Mouse (Mus musculus): ENCODE measurements around the gene Ehbp1. TPM values are rescaled to one million over a fixed set of nuclear protein-coding genes. Genes with fewer than 3 reads are reported as not detected.

Gene Ehbp1
- 8.3 and 9.8 TPM in 2 replicates for polyA plus RNA-seq (2014; fragmentation: Nextera tagmentation; extraction: Ambion mirVana)

DNA sequence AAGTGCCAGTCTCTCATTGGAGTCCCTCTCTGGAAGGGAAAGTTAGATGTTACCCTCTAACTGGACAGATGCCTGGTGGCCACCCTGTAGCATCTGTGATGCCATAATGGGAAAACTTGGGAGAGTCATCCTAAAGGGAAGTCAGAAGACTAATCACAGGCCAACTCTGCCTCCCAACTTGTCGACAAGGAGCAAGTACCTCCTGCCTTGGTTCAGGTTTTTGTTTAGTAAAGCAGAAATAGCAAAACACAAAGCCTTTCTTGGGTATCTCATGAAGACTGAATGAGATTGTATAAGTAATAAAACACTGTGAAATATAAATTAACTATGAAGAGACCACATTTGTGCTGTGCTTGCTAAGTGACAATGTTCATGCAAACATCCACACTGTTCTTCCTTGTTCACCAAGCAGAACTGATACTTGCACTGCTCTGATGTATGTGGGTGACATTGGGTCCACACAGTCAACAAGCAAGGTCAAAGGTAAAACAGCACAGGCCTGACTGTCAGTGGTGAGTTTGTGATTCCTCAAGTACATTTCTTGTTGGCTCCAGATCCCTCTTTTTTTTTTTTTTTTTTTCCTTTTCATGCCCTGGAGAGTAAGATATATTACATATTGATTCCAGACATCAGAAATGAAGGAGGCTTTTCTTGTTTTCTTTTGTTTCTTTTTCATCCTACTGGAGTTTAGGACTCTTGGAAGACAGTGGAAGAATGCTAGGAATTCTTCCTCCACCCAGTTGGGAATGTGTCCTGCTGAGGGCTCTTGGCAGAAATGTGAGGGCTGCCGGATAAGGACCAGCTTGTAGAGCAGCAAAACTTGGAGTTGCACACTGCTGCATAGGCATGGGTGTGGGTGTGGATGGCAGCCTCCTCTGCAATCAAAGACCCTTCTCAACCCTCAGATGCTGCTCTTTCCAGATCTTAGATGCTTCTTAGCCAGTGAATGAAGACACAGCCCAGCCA, at the start of gene Ehbp1:
Gene Ehbp1, minus strand, starts transcription at position 51 of the 966 bp plus-strand sequence.
- H3K4me3 ChIP-seq (ENCODE audit: low read length), result no peak within 1 kb of the TSS
- H3K9ac ChIP-seq (ENCODE audit: low read depth, low read length), result no peak within 1 kb of the TSS
- no peaks in the 10 kb centered on the region for H3K36me3 ChIP-seq (ENCODE audit: control insufficient read depth, insufficient read depth, low read length)
- H3K27me3 ChIP-seq (ENCODE audit: control insufficient read depth, insufficient read depth, low read length), result no peaks in the 10 kb centered on the region
- no peaks in the 10 kb centered on the region for H3K9me3 ChIP-seq (ENCODE audit: control insufficient read depth, low read length)
- ATAC-seq (ENCODE audit: low FRiP score, low TSS enrichment), result no peak
- 70% methylated on average over 2 of the region's 2 CpGs for whole genome bisulfite sequencing
- H3K27ac ChIP-seq (ENCODE audit: low read depth, low read length), result no peak within 1 kb of the TSS
- no peaks in the 10 kb centered on the region for H3K4me1 ChIP-seq (ENCODE audit: control insufficient read depth, insufficient read depth, low read length)
- no peak within 1 kb of the TSS for H3K4me2 ChIP-seq (replicated peaks; ENCODE audit: low read depth, low read length)

DNA sequence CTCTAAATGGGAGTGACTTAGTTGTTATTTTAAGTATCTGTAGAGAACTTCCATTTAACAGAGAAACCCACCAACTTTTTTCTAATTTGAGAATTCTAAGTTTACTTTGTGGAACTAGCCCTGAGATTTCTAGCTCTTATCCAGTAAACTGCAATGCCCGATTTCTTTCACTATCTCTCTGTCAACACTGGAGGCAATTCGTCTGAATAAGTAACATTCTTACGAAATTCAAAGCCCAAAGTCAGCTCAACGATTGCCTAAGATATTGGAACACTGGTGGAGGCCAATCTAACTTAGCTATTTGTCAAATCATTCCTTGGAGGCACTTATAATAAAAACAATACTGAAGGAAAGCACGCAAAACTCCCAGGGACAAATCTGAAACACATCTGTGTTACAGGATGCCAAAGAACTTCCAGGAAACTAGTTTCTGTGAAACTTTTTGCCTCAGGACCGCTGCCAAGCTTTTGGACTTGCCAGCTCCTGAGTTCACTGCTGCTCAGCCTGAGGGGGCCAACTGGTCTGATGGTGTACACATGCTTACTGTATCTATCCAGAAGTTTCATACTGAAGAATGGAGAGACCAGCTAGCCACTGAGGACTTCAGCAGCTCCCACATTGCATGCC, 45.5 kb upstream of the Ehbp1 start:
- Histone ChIP-seq H3K4me3 (ENCODE audit: low read length) (no peak overlapping the region), H3K9me3 (ENCODE audit: control insufficient read depth, low read length) (no peaks in the 10 kb centered on the region), H3K4me2 (replicated peaks; ENCODE audit: low read depth, low read length) (no peak overlapping the region), H3K9ac (ENCODE audit: low read depth, low read length) (no peak overlapping the region), H3K27me3 (ENCODE audit: control insufficient read depth, insufficient read depth, low read length) (no peaks in the 10 kb centered on the region), H3K36me3 (ENCODE audit: control insufficient read depth, insufficient read depth, low read length) (no peaks in the 10 kb centered on the region), H3K27ac (ENCODE audit: low read depth, low read length) (no peak overlapping the region), H3K4me1 (ENCODE audit: control insufficient read depth, insufficient read depth, low read length) (no peaks in the 10 kb centered on the region)
- no peak for ATAC-seq (ENCODE audit: low FRiP score, low TSS enrichment)
- 85% methylated on average over 6 of the region's 6 CpGs for WGBS

DNA sequence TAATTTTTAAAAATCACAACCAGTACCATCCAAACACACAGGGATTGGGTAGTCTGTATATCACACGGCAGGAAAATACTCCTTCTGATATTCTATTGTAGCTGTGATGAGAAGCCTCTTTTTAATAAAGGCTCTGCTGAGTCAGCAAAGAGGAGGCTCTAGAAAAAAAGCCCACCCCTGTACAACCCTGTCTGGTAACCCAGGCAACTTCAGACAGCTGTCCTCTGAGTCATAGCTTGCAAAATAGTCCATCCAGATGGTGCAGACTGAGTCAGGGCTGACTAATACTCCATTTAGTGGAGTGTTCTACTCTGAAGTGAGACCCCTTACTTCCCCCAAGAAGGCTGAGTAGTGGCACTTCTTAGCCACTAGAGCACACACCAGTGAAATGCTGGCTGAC, 41.4 kb upstream of the Ehbp1 start:
- Histone ChIP-seq H3K4me3 (ENCODE audit: low read length) (no peak overlapping the region), H3K4me1 (ENCODE audit: control insufficient read depth, insufficient read depth, low read length) (no peaks in the 10 kb centered on the region), H3K36me3 (ENCODE audit: control insufficient read depth, insufficient read depth, low read length) (no peaks in the 10 kb centered on the region), H3K27ac (ENCODE audit: low read depth, low read length) (no peak overlapping the region), H3K27me3 (ENCODE audit: control insufficient read depth, insufficient read depth, low read length) (no peaks in the 10 kb centered on the region), H3K9ac (ENCODE audit: low read depth, low read length) (no peak overlapping the region), H3K9me3 (ENCODE audit: control insufficient read depth, low read length) (no peaks in the 10 kb centered on the region), H3K4me2 (replicated peaks; ENCODE audit: low read depth, low read length) (no peak overlapping the region)
- no peak for ATAC-seq (ENCODE audit: low FRiP score, low TSS enrichment)
- WGBS, result 86% methylated on average over 1 of the region's 1 CpGs

DNA sequence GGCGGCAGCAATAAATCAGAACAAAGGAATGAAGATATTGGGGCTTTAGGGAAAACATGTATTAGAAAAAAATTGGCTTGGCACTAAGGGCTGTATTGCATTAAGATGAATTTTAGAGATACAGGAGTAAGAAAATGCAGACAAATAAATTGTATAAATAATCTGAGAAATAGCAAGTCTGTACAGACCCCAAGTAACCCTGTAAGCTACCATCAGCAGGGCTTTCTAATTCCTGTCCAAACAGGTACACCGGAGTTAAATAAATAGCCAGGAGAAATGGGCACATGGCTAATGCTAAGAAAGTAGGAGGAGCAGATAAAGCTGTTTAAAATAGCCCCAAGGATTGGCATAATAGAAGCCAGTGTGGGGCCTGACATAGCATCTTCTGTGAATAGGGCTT, 32.7 kb upstream of the Ehbp1 start:
- ATAC-seq (ENCODE audit: low FRiP score, low TSS enrichment), result no peak

DNA sequence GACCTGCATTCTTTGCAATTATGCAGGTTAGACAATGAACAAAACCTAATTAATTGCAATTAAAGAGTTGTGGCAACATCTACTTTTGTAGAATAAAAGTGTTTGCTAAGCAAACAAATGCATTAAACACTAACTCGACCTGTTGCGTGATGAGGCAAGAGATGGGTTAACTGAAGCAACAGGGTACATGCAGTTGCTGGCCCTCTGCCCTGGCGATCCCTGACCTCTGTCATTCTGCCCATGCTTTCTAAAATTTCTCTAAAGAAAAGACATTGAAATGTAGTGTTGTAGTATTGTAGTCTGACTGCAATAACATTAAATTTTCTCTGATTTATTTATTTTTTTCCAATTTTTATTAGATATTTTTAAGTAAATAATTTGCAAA, 31.2 kb upstream of the Ehbp1 start:
- 85% methylated on average over 3 of the region's 3 CpGs for WGBS
- Histone ChIP-seq H3K4me1 (ENCODE audit: control insufficient read depth, insufficient read depth, low read length) (no peaks in the 10 kb centered on the region), H3K9me3 (ENCODE audit: control insufficient read depth, low read length) (no peaks in the 10 kb centered on the region), H3K27me3 (ENCODE audit: control insufficient read depth, insufficient read depth, low read length) (no peaks in the 10 kb centered on the region), H3K9ac (ENCODE audit: low read depth, low read length) (no peak overlapping the region), H3K4me2 (replicated peaks; ENCODE audit: low read depth, low read length) (no peak overlapping the region), H3K4me3 (ENCODE audit: low read length) (no peak overlapping the region), H3K36me3 (ENCODE audit: control insufficient read depth, insufficient read depth, low read length) (no peaks in the 10 kb centered on the region), H3K27ac (ENCODE audit: low read depth, low read length) (no peak overlapping the region)
- no peak for ATAC-seq (ENCODE audit: low FRiP score, low TSS enrichment)

More for the DNA sequence above, 32.7 kb upstream of the Ehbp1 start:
- H3K27me3 ChIP-seq (ENCODE audit: control insufficient read depth, insufficient read depth, low read length), result no peaks in the 10 kb centered on the region
- no peak overlapping the region for H3K4me2 ChIP-seq (replicated peaks; ENCODE audit: low read depth, low read length)
- H3K4me1 ChIP-seq (ENCODE audit: control insufficient read depth, insufficient read depth, low read length), result no peaks in the 10 kb centered on the region
- WGBS, result 85% methylated on average over 2 of the region's 2 CpGs
- no peaks in the 10 kb centered on the region for H3K9me3 ChIP-seq (ENCODE audit: control insufficient read depth, low read length)
- no peaks in the 10 kb centered on the region for H3K36me3 ChIP-seq (ENCODE audit: control insufficient read depth, insufficient read depth, low read length)
- H3K27ac ChIP-seq (ENCODE audit: low read depth, low read length), result no peak overlapping the region
- no peak overlapping the region for H3K4me3 ChIP-seq (ENCODE audit: low read length)
- H3K9ac ChIP-seq (ENCODE audit: low read depth, low read length), result no peak overlapping the region

DNA sequence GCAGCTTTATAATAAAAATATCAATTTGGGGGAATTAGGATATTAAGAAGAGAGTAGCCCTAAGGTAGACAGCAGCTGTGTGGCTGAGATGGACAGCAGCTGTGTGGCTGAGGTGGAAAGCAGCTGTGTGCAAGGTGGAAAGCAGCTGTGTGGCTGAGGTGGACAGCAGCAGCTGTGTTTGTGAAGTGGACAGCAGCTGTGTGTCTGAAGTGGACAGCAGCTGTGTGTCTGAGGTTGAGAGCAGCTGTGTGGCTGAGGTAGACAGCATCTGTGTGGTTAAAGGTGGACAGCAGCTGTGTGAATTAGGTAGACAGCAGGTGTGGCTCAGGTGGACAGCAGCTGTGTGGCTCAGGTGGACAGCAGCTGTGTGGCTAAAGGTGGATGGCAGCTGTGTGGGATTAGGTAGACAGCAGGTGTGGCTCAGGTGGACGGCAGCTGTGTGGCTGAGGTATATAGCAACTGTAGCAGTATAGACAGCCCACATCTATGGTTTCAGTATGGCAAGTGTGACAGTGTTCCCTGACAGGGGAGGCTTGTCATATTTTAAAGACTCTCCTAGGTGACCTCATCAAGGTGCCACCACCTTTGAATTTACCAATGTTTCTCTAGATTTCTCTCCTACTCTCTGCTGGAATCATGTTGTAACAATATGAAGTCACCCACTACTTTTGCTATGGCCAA, 30.7 kb upstream of the Ehbp1 start:
- Histone ChIP-seq H3K27ac (ENCODE audit: low read depth, low read length) (no peak overlapping the region), H3K9me3 (ENCODE audit: control insufficient read depth, low read length) (no peaks in the 10 kb centered on the region), H3K4me3 (ENCODE audit: low read length) (no peak overlapping the region), H3K4me2 (replicated peaks; ENCODE audit: low read depth, low read length) (no peak overlapping the region), H3K9ac (ENCODE audit: low read depth, low read length) (no peak overlapping the region), H3K4me1 (ENCODE audit: control insufficient read depth, insufficient read depth, low read length) (no peaks in the 10 kb centered on the region), H3K36me3 (ENCODE audit: control insufficient read depth, insufficient read depth, low read length) (no peaks in the 10 kb centered on the region), H3K27me3 (ENCODE audit: control insufficient read depth, insufficient read depth, low read length) (no peaks in the 10 kb centered on the region)
- 91% methylated on average over 1 of the region's 1 CpGs for WGBS
- ATAC-seq (ENCODE audit: low FRiP score, low TSS enrichment), result no peak

DNA sequence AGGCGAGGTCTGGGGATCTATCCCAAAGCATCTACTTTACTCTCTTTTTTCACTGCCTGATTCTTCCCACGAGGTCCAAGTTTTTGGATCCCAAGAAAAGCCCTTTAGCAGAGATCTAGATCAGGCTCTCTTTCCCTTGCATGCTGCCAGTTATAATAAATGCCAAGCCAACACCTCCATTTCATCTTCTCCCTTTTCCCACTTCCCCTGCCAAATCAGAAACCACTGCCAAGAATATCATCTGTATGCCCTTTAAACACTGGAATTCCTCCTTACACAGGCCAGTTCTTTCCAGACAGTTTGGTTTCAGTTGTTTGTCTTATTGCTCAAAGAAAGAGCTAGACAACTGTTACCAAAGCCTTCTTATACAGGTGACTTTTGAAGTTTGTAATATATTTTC, 27.7 kb upstream of the Ehbp1 start:
- no peak overlapping the region for H3K9ac ChIP-seq (ENCODE audit: low read depth, low read length)
- 74% methylated on average over 2 of the region's 2 CpGs for WGBS
- H3K36me3 ChIP-seq (ENCODE audit: control insufficient read depth, insufficient read depth, low read length), result no peaks in the 10 kb centered on the region
- no peaks in the 10 kb centered on the region for H3K9me3 ChIP-seq (ENCODE audit: control insufficient read depth, low read length)
- no peak overlapping the region for H3K4me3 ChIP-seq (ENCODE audit: low read length)
- H3K27me3 ChIP-seq (ENCODE audit: control insufficient read depth, insufficient read depth, low read length), result no peaks in the 10 kb centered on the region
- no peaks in the 10 kb centered on the region for H3K4me1 ChIP-seq (ENCODE audit: control insufficient read depth, insufficient read depth, low read length)
- no peak overlapping the region for H3K27ac ChIP-seq (ENCODE audit: low read depth, low read length)
- no peak overlapping the region for H3K4me2 ChIP-seq (replicated peaks; ENCODE audit: low read depth, low read length)
- no peak for ATAC-seq (ENCODE audit: low FRiP score, low TSS enrichment)

DNA sequence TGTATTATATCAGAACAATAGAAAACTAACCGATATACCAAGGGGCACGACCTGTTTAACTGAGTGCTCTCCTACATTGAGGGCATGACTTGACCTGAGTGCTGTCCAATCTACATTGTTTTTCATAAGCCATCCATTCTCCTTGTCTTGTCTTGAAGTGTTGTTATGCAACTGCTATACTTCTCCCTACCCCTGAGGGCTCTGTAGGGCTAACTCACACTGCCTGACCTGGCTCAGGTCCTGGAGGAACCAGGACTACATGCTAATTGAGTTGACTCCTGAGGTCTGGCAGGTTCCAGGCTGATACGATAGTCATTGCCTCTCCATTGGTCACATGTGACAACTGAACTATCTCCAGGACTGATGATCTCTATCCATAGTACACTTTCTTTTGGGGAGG, 26.5 kb upstream of the Ehbp1 start:
- Histone ChIP-seq H3K9me3 (ENCODE audit: control insufficient read depth, low read length) (no peaks in the 10 kb centered on the region), H3K9ac (ENCODE audit: low read depth, low read length) (no peak overlapping the region), H3K27me3 (ENCODE audit: control insufficient read depth, insufficient read depth, low read length) (no peaks in the 10 kb centered on the region), H3K36me3 (ENCODE audit: control insufficient read depth, insufficient read depth, low read length) (no peaks in the 10 kb centered on the region), H3K4me3 (ENCODE audit: low read length) (no peak overlapping the region), H3K27ac (ENCODE audit: low read depth, low read length) (no peak overlapping the region), H3K4me2 (replicated peaks; ENCODE audit: low read depth, low read length) (no peak overlapping the region), H3K4me1 (ENCODE audit: control insufficient read depth, insufficient read depth, low read length) (no peaks in the 10 kb centered on the region)
- ATAC-seq (ENCODE audit: low FRiP score, low TSS enrichment), result no peak
- WGBS, result 89% methylated on average over 3 of the region's 3 CpGs

DNA sequence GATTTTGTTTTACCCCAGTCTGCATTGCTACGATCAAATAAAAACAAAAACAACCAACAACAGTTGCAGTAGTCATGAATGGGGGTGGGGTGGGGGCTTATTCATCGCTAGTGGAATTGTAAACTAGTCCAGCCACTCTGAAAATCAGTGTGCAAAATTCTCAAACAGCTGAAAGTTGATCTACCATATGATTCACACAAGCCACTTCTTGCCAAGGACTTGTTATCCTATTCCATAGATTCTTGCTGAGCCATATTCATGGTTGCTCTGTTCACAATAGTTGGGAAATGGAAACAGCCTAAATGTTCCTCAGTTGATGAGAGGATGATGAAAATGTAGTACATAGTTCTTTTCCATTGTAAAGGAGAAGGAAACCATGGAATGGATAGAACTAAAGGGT, 24.4 kb upstream of the Ehbp1 start:
- Histone ChIP-seq H3K27ac (ENCODE audit: low read depth, low read length) (no peak overlapping the region), H3K4me3 (ENCODE audit: low read length) (no peak overlapping the region), H3K36me3 (ENCODE audit: control insufficient read depth, insufficient read depth, low read length) (no peaks in the 10 kb centered on the region), H3K9me3 (ENCODE audit: control insufficient read depth, low read length) (no peaks in the 10 kb centered on the region), H3K9ac (ENCODE audit: low read depth, low read length) (no peak overlapping the region), H3K4me1 (ENCODE audit: control insufficient read depth, insufficient read depth, low read length) (no peaks in the 10 kb centered on the region), H3K27me3 (ENCODE audit: control insufficient read depth, insufficient read depth, low read length) (no peaks in the 10 kb centered on the region), H3K4me2 (replicated peaks; ENCODE audit: low read depth, low read length) (no peak overlapping the region)
- WGBS, result 89% methylated on average over 2 of the region's 2 CpGs
- ATAC-seq (ENCODE audit: low FRiP score, low TSS enrichment), result no peak
